Mouse (Mus musculus): ENCODE measurements at regions not wholly inside any gene's neighbourhood (a gene's known extent, or its start where the extent isn't known, plus 50 kb on each side); places are given as distances from the start of the nearest gene placed in this dataset.

- no peak for TF ChIP-seq POLR2A (IDR thresholded peaks at IDR 0.05; ENCODE audit: low read depth, low read length)
- no peak for TF ChIP-seq CTCF (IDR thresholded peaks at IDR 0.05; ENCODE audit: extremely low read depth, insufficient read length, insufficient replicate concordance, low read depth, low read length)
- Histone ChIP-seq H3K27me3 (ENCODE audit: control insufficient read depth, insufficient read depth, low read length) (no peaks in the 10 kb centered on the region), H3K36me3 (ENCODE audit: control insufficient read depth, insufficient read depth, low read length) (no peaks in the 10 kb centered on the region), H3K4me3 (ENCODE audit: low read depth, low read length) (no peak overlapping the region), H3K27ac (ENCODE audit: insufficient read depth, low read depth, low read length) (no peak overlapping the region), H3K4me1 (ENCODE audit: control insufficient read depth, insufficient read depth, insufficient read length, low read length) (peaks cover 6% of the 10 kb centered on the region; the same call in 1 of the 2 replicates)
- 90% methylated on average over 4 of the region's 4 CpGs for WGBS
Measured at GRCm38 (mm10) chr2:51058158-51058557, 90.8 kb downstream of the Rnd3 start.

DNA sequence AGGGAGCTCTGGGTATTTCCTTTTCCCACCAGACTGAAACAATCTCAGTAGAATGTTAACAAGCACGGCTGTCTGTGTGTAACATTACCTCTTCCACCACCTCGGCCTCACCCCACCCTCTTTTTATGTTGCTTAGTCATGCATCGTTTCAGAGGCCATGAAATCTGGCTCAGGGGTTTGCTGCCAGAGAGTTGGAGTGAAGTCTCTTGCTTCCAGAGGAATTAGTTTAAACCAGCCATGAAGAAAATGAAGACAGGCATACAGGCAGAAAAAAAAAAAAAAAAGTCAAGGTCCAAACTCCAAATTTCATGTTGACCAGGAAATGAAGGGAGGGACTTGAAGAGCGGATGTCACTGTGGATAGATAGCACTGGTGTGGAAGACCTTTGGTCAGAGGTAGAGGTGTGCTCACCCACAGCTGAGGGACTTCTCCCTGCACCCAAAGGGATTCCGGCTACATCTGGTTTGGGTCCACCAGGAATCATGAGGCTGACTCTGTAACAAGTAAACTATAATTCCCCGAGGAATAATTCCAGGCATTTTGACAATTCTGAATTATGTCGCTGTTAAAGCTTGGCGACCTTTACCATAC is 92.7 kb downstream of the Rnd3 start:
- peak overlapping the region; percentile 91 for H3K27ac ChIP-seq (ENCODE audit: insufficient read depth, low read depth, low read length)

GRCm38 (mm10) chr2:51055339-51055738 is 93.6 kb downstream of the Rnd3 start:
- Histone ChIP-seq H3K27ac (ENCODE audit: insufficient read depth, low read depth, low read length) (no peak overlapping the region), H3K4me1 (ENCODE audit: control insufficient read depth, insufficient read depth, insufficient read length, low read length) (peaks cover 6% of the 10 kb centered on the region; the same call in 1 of the 2 replicates), H3K4me3 (ENCODE audit: low read depth, low read length) (no peak overlapping the region), H3K27me3 (ENCODE audit: control insufficient read depth, insufficient read depth, low read length) (no peaks in the 10 kb centered on the region), H3K36me3 (ENCODE audit: control insufficient read depth, insufficient read depth, low read length) (no peaks in the 10 kb centered on the region)
- TF ChIP-seq CTCF (IDR thresholded peaks at IDR 0.05; ENCODE audit: extremely low read depth, insufficient read length, insufficient replicate concordance, low read depth, low read length) (no peak), POLR2A (IDR thresholded peaks at IDR 0.05; ENCODE audit: low read depth, low read length) (no peak)
- WGBS: 13% methylated on average over 3 of the region's 3 CpGs

More for the DNA sequence above, 92.7 kb downstream of the Rnd3 start:
- Histone ChIP-seq H3K4me3 (ENCODE audit: low read depth, low read length) (no peak overlapping the region), H3K36me3 (ENCODE audit: control insufficient read depth, insufficient read depth, low read length) (no peaks in the 10 kb centered on the region), H3K4me1 (ENCODE audit: control insufficient read depth, insufficient read depth, insufficient read length, low read length) (peaks cover 6% of the 10 kb centered on the region; the same call in 1 of the 2 replicates), H3K27me3 (ENCODE audit: control insufficient read depth, insufficient read depth, low read length) (no peaks in the 10 kb centered on the region)
- TF ChIP-seq CTCF (IDR thresholded peaks at IDR 0.05; ENCODE audit: extremely low read depth, insufficient read length, insufficient replicate concordance, low read depth, low read length) (no peak), POLR2A (IDR thresholded peaks at IDR 0.05; ENCODE audit: low read depth, low read length) (no peak)
- WGBS: 24% methylated on average over 8 of the region's 8 CpGs

DNA sequence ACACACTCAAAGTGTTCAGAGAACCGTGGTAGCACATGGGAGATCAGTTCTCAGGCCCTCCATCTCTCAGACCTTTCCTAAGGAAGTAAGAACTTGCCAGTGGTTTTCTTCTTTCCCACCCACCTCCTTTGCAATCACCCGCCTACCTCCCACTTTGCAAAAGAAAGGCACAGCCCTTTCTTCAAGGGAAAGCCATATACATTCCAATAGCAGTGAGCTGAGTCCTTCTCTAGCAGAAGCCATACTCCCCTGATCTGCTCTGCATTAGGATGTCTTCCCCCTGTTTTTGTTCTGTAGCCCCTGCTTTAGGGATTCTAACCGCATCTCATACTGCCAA is 99.1 kb downstream of the Rnd3 start:
- Histone ChIP-seq H3K36me3 (ENCODE audit: control insufficient read depth, insufficient read depth, low read length) (no peaks in the 10 kb centered on the region), H3K27me3 (ENCODE audit: control insufficient read depth, insufficient read depth, low read length) (no peaks in the 10 kb centered on the region), H3K4me3 (ENCODE audit: low read depth, low read length) (no peak overlapping the region), H3K4me1 (ENCODE audit: control insufficient read depth, insufficient read depth, insufficient read length, low read length) (peaks cover 8% of the 10 kb centered on the region; the same call in 1 of the 2 replicates), H3K27ac (ENCODE audit: insufficient read depth, low read depth, low read length) (peak overlapping the region; percentile 47; the same call in 1 of the 2 replicates)
- WGBS: 76% methylated on average over 3 of the region's 3 CpGs
- TF ChIP-seq CTCF (IDR thresholded peaks at IDR 0.05; ENCODE audit: extremely low read depth, insufficient read length, insufficient replicate concordance, low read depth, low read length) (no peak), POLR2A (IDR thresholded peaks at IDR 0.05; ENCODE audit: low read depth, low read length) (no peak)

DNA sequence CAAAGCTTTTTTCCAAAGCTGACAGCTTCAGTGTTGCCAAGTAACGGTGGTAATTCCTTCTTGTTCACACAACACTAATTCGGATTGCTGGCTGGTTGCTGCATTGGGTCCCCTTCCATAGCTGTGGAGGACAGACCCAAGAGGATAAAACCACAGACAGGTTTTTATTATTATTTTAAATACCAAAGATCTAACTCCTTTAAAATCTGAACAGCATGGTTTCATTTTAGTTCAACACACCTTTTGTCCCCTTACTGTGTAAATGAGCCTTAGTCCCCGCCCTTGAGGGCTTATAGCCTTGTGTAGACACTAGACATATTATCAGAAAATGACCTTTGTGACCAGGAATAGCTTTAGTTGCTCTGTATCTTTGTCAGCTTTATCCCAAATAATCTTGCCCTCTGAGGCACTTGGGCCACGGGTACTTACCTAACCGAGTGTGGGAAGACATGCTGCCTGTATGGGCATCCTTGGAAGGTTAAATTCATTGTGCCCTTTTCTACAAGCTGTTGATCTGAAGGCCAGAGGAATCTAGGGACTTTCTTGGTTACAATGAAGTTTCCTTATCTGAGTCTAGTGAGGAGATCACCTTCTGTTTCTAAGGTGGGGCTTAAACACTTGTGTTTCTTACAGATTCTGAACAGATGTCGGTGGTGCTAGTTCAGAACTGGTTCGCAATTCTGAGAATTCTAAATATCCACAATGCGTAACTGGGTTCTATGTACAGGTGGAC is 99.6 kb downstream of the Rnd3 start:
- Histone ChIP-seq H3K27me3 (ENCODE audit: control insufficient read depth, insufficient read depth, low read length) (no peaks in the 10 kb centered on the region), H3K27ac (ENCODE audit: insufficient read depth, low read depth, low read length) (peak overlapping the region; percentile 47), H3K4me3 (ENCODE audit: low read depth, low read length) (no peak overlapping the region), H3K4me1 (ENCODE audit: control insufficient read depth, insufficient read depth, insufficient read length, low read length) (peaks cover 8% of the 10 kb centered on the region; the same call in 1 of the 2 replicates), H3K36me3 (ENCODE audit: control insufficient read depth, insufficient read depth, low read length) (no peaks in the 10 kb centered on the region)
- WGBS: 42% methylated on average over 8 of the region's 8 CpGs
- TF ChIP-seq CTCF (IDR thresholded peaks at IDR 0.05; ENCODE audit: extremely low read depth, insufficient read length, insufficient replicate concordance, low read depth, low read length): no peak
- no peak for TF ChIP-seq POLR2A (IDR thresholded peaks at IDR 0.05; ENCODE audit: low read depth, low read length)

GRCm38 (mm10) chr2:51047520-51047919 is 101.4 kb downstream of the Rnd3 start:
- Histone ChIP-seq H3K4me1 (ENCODE audit: control insufficient read depth, insufficient read depth, insufficient read length, low read length) (peaks cover 8% of the 10 kb centered on the region; the same call in 1 of the 2 replicates), H3K36me3 (ENCODE audit: control insufficient read depth, insufficient read depth, low read length) (no peaks in the 10 kb centered on the region), H3K27me3 (ENCODE audit: control insufficient read depth, insufficient read depth, low read length) (no peaks in the 10 kb centered on the region), H3K27ac (ENCODE audit: insufficient read depth, low read depth, low read length) (no peak overlapping the region), H3K4me3 (ENCODE audit: low read depth, low read length) (no peak overlapping the region)
- no peak for TF ChIP-seq CTCF (IDR thresholded peaks at IDR 0.05; ENCODE audit: extremely low read depth, insufficient read length, insufficient replicate concordance, low read depth, low read length)
- no peak for TF ChIP-seq POLR2A (IDR thresholded peaks at IDR 0.05; ENCODE audit: low read depth, low read length)
- WGBS: 94% methylated on average over 5 of the region's 5 CpGs

GRCm38 (mm10) chr2:51045626-51046025 is 103.3 kb downstream of the Rnd3 start:
- H3K27me3 ChIP-seq (ENCODE audit: control insufficient read depth, insufficient read depth, low read length): no peaks in the 10 kb centered on the region
- no peak for TF ChIP-seq CTCF (IDR thresholded peaks at IDR 0.05; ENCODE audit: extremely low read depth, insufficient read length, insufficient replicate concordance, low read depth, low read length)
- TF ChIP-seq POLR2A (IDR thresholded peaks at IDR 0.05; ENCODE audit: low read depth, low read length): no peak
- H3K36me3 ChIP-seq (ENCODE audit: control insufficient read depth, insufficient read depth, low read length): no peaks in the 10 kb centered on the region
- no peak overlapping the region for H3K27ac ChIP-seq (ENCODE audit: insufficient read depth, low read depth, low read length)
- 90% methylated on average over 2 of the region's 2 CpGs for WGBS
- peaks cover 8% of the 10 kb centered on the region; the same call in 1 of the 2 replicates for H3K4me1 ChIP-seq (ENCODE audit: control insufficient read depth, insufficient read depth, insufficient read length, low read length)
- H3K4me3 ChIP-seq (ENCODE audit: low read depth, low read length): no peak overlapping the region

Measured in small intestine, adult 2 months (tissue).